Mouse (Mus musculus) limb, embryonic 14.5 days (tissue): ENCODE data around the gene Dcaf15. TPM values are rescaled to one million over a fixed set of nuclear protein-coding genes. Genes with fewer than 3 reads are reported as not detected.

Experiments
- ATAC-seq: fragments of 200-750 bp; cut with Nextera tagmentation; 2 replicates; pipeline ENCODE4 v1.8.0; 2017; ENCODE audit warnings: low read depth, moderate number of reproducible peaks, moderate TSS enrichment; ENCODE audit not compliant: low FRiP score
- DNase-seq: peaks from one replicate; pipeline ENCODE4 v3.0.0-alpha.2; 2015; ENCODE audit warnings: low spot score
- H3K27ac ChIP-seq: fragments of 300-500 bp; sonication (generic); replicated peaks from 2 replicates; pipeline ENCODE4 v1.5.1; 2014; ENCODE audit warnings: low read depth, mild to moderate bottlenecking, low read length, moderate library complexity, mixed read lengths
- H3K27me3 ChIP-seq: fragments of 300-500 bp; sonication (generic); 2 replicates; pipeline ENCODE4 v1.6.1; 2014; ENCODE audit warnings: low read length, mixed read lengths; ENCODE audit not compliant: control insufficient read depth, insufficient read depth
- H3K36me3 ChIP-seq: fragments of 300-500 bp; sonication (generic); 2 replicates; pipeline ENCODE4 v1.6.1; 2014; ENCODE audit warnings: mild to moderate bottlenecking, low read length, moderate library complexity, mixed read lengths; ENCODE audit not compliant: control insufficient read depth, insufficient read depth
- H3K4me1 ChIP-seq: fragments of 300-500 bp; sonication (generic); 2 replicates; pipeline ENCODE4 v1.6.1; 2014; ENCODE audit warnings: antibody characterized with exemption, low read length, mixed read lengths; ENCODE audit not compliant: control insufficient read depth, insufficient read depth
- H3K4me2 ChIP-seq: fragments of 300-500 bp; sonication (generic); replicated peaks from 2 replicates; pipeline ENCODE4 v1.6.1; 2014; ENCODE audit warnings: low read depth, mild to moderate bottlenecking, low read length, moderate library complexity; ENCODE audit not compliant: severe bottlenecking
- H3K4me3 ChIP-seq: fragments of 300-500 bp; sonication (generic); replicated peaks from 2 replicates; pipeline ENCODE4 v1.5.1; 2014; ENCODE audit warnings: low read length
- H3K9ac ChIP-seq: fragments of 300-500 bp; sonication (generic); 2 replicates; pipeline ENCODE4 v1.6.1; 2014; ENCODE audit warnings: mild to moderate bottlenecking, low read depth, low read length, moderate library complexity; ENCODE audit not compliant: severe bottlenecking
- H3K9me3 ChIP-seq: fragments of 300-500 bp; sonication (generic); 2 replicates; pipeline ENCODE4 v1.6.1; 2016; ENCODE audit warnings: low read length; ENCODE audit not compliant: control insufficient read depth
- POLR2A ChIP-seq: fragments of 200-500 bp; IDR thresholded peaks from 2 replicates; pipeline ENCODE4 v1.8.0; 2012; ENCODE audit warnings: inconsistent platforms, mild to moderate bottlenecking, moderate library complexity, borderline replicate concordance; ENCODE audit not compliant: insufficient read depth, insufficient read length; ENCODE audit errors: extremely low read depth
- WGBS: fragments of 180-500 bp; shearing (Covaris S2); extraction: QIAGEN DNeasy Blood & Tissue Kit; methylation state at CpG from one replicate; pipeline ENCODE4 v1.1.7; 2014; 5-methylcytosine and 5-hydroxymethylcytosine counted together
- microRNA counts: library from miRNA; unstranded; fragments of <30 nt; microRNA quantifications from one replicate; lab custom pipeline; 2016
- microRNA-seq: library from miRNA; unstranded; fragments of <30 nt; microRNA quantifications from one replicate; pipeline ENCODE4, GENCODE M21; 2016
- polyA plus RNA-seq, 2 experiments: library from polyadenylated mRNA; depleted of rRNA in 1 of 2; stranded (reverse) in 1 of 2; unstranded in 1 of 2; fragments of >200 nt; fragmentation: Nextera tagmentation in 1 of 2; extraction: Ambion mirVana in 1 of 2; gene quantifications; 2 replicates each; pipeline versions ENCODE4 v1.2.1 to v1.2.3; 2012 to 2014

Dcaf15 gene
- polyA plus RNA-seq, 2 experiments, result 8.7 to 79.5 TPM

DNA sequence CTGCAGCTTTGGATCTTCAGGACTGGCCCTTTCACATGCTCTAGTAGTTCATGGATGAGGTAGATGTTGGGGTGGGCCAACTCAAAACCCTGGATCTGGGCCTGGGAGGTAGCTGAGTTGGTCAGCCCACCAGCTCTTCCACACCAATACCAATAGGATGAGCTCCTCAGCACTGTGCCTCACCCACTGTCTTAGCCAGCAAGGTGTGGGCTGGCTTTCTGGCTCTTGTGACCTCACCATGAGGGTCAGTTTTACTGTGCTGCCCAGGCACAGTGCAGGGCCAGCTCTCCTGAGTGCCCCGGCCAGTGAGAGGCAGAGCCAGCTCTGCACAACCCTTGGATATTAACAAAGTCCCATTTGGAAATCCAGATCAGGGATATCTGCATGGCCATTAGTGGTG is 46.7 kb downstream of the Dcaf15 start:
- ATAC-seq, result no peak
- WGBS, result 87% methylated on average over 1 of the region's 1 CpGs

DNA sequence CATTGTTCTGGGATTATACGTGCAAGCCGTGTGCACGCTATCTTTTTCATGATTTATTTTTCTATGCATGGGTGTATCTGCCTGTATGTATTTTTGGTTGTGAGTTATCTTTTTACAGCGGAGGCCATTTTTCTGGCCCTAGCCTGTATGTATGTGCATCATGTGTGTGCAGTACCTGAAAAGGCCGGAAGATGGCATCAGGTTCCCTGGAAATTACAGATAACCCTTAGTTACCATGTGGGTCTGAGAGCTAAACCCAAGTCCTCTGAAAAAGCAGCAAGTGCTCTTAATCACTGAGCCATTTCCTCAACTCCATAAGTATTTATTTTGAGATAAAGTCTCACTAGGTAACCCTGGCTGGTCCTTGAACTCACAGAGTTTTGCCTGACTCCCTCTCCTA is 51.3 kb downstream of the Dcaf15 start:
- WGBS, result 92% methylated on average over 5 of the region's 5 CpGs
- Histone ChIP-seq H3K9me3 (no peaks in the 10 kb centered on the region), H3K27me3 (no peaks in the 10 kb centered on the region), H3K4me1 (no peaks in the 10 kb centered on the region; the same call in 1 of the 2 replicates), H3K27ac (no peak overlapping the region), H3K4me3 (no peak overlapping the region), H3K36me3 (no peaks in the 10 kb centered on the region), H3K4me2 (no peak overlapping the region), H3K9ac (no peak overlapping the region)
- TF ChIP-seq POLR2A, result no peak
- ATAC-seq (no peak), DNase-seq (no peak)

More for the DNA sequence above, 46.7 kb downstream of the Dcaf15 start:
- Histone ChIP-seq H3K4me3 (no peak overlapping the region), H3K27ac (no peak overlapping the region), H3K9ac (no peak overlapping the region), H3K9me3 (no peaks in the 10 kb centered on the region), H3K27me3 (no peaks in the 10 kb centered on the region), H3K4me1 (no peaks in the 10 kb centered on the region), H3K36me3 (no peaks in the 10 kb centered on the region), H3K4me2 (no peak overlapping the region)
- no peak for TF ChIP-seq POLR2A
- DNase-seq, result no peak

DNA sequence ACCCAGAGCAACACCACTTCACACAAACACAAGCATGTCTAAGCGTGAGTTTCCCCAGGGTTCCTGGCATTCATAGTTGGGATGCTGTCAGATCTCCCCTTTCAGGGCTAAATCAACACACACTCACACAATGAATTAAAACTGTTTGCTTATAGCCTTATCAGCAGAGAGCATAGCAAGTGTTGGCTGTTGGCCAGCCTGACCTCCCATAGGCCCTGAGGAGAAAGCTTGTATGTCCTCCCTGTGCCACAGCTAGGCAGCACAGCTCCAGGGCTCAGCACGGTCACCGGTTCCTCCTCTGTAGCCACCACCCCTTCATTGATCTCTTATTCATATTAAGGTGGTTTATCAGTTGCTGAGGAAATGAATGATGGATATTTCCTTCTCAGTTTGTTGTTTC is 51.8 kb downstream of the Dcaf15 start:
- Histone ChIP-seq H3K9ac (no peak overlapping the region), H3K4me1 (no peaks in the 10 kb centered on the region; the same call in 1 of the 2 replicates), H3K36me3 (no peaks in the 10 kb centered on the region), H3K9me3 (no peaks in the 10 kb centered on the region), H3K27me3 (no peaks in the 10 kb centered on the region), H3K4me2 (no peak overlapping the region), H3K27ac (no peak overlapping the region), H3K4me3 (no peak overlapping the region)
- ATAC-seq (no peak), DNase-seq (no peak)
- 87% methylated on average over 3 of the region's 3 CpGs for WGBS
- no peak for TF ChIP-seq POLR2A

DNA sequence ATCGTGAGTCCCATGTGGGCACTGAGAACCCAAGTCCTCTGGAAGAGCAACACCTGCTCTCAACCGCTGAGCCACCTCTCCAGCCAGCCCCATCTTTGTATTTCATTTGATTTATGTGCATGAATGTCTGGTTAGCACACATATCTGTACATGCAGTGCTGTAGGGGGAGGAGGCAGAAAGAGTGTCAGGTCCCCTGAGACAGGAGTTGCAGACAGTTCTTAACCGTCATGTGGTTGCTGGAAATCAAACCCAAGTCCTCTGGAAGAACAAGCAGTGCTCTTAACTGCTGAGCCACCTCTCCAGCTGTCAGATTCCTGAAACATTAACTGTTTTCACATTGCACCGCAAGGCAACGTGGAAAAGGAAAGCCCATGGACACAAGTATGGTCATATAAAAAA is 56.4 kb downstream of the Dcaf15 start:
- Histone ChIP-seq H3K36me3 (no peaks in the 10 kb centered on the region), H3K9ac (no peak overlapping the region), H3K9me3 (no peaks in the 10 kb centered on the region), H3K27me3 (peaks cover 23% of the 10 kb centered on the region), H3K4me3 (no peak overlapping the region), H3K27ac (no peak overlapping the region), H3K4me2 (no peak overlapping the region), H3K4me1 (no peaks in the 10 kb centered on the region; the same call in 1 of the 2 replicates)
- 43% methylated on average over 5 of the region's 5 CpGs for WGBS
- DNase-seq (no peak), ATAC-seq (no peak; the same call in 1 of the 2 replicates)
- no peak for TF ChIP-seq POLR2A

MicroRNAs encoded within 50 kb of the gene (microRNA counts, 519-probe panel; counts per million panel counts)
- 2,538 counts per million, percentile 43 among the panel's probes with 10 or more counts for microRNA mmu-miR-709 (lab: Ali Mortazavi, UCI)

Small RNAs within 50 kb of the gene (microRNA-seq; reads per million reads assigned to microRNA genes)
- not detected for gene Mir709

Other genes with a start within 250 kb of the Dcaf15 start
- 123 and 177 TPM in 2 replicates for gene Adgrl1, start 204.7 kb downstream of the Dcaf15 start, polyA plus RNA-seq (2012; rRNA removed)
- gene Adgrl1, start 204.7 kb downstream of the Dcaf15 start, polyA plus RNA-seq (2014; fragmentation: Nextera tagmentation; extraction: Ambion mirVana), result 38.5 and 45.3 TPM in 2 replicates
- gene Gm10644, start 149.6 kb downstream of the Dcaf15 start, polyA plus RNA-seq (2012; rRNA removed), result 0.63 and 0.69 TPM in 2 replicates
- gene Gm10644, start 149.6 kb downstream of the Dcaf15 start, polyA plus RNA-seq (2014; fragmentation: Nextera tagmentation; extraction: Ambion mirVana), result 0.48 and 0.53 TPM in 2 replicates
- 70.4 and 76.2 TPM in 2 replicates for gene Asf1b, start 149.3 kb downstream of the Dcaf15 start, polyA plus RNA-seq (2012; rRNA removed)
- 56.0 and 61.2 TPM in 2 replicates for gene Asf1b, start 149.3 kb downstream of the Dcaf15 start, polyA plus RNA-seq (2014; fragmentation: Nextera tagmentation; extraction: Ambion mirVana)
- gene Prkaca, start 131.8 kb downstream of the Dcaf15 start, polyA plus RNA-seq (2012; rRNA removed), result 132 and 141 TPM in 2 replicates
- gene Prkaca, start 131.8 kb downstream of the Dcaf15 start, polyA plus RNA-seq (2014; fragmentation: Nextera tagmentation; extraction: Ambion mirVana), result 151 and 158 TPM in 2 replicates
- 99.8 and 111 TPM in 2 replicates for gene Samd1, start 107.1 kb downstream of the Dcaf15 start, polyA plus RNA-seq (2012; rRNA removed)
- 17.2 and 17.4 TPM in 2 replicates for gene Samd1, start 107.1 kb downstream of the Dcaf15 start, polyA plus RNA-seq (2014; fragmentation: Nextera tagmentation; extraction: Ambion mirVana)
- gene 1700067K01Rik, start 103.3 kb downstream of the Dcaf15 start, polyA plus RNA-seq (2012; rRNA removed), result 0.72 and 0.73 TPM in 2 replicates
- gene 1700067K01Rik, start 103.3 kb downstream of the Dcaf15 start, polyA plus RNA-seq (2014; fragmentation: Nextera tagmentation; extraction: Ambion mirVana), result 1.6 and 2.3 TPM in 2 replicates
- 0.35 and 1.1 TPM in 2 replicates for gene 2210011C24Rik, start 92.6 kb downstream of the Dcaf15 start, polyA plus RNA-seq (2012; rRNA removed)
- 0.44 and 2.0 TPM in 2 replicates for gene 2210011C24Rik, start 92.6 kb downstream of the Dcaf15 start, polyA plus RNA-seq (2014; fragmentation: Nextera tagmentation; extraction: Ambion mirVana)
- 4.5 and 8.6 TPM in 2 replicates for gene Palm3, start 83.3 kb downstream of the Dcaf15 start, polyA plus RNA-seq (2012; rRNA removed)
- gene Palm3, start 83.3 kb downstream of the Dcaf15 start, polyA plus RNA-seq (2014; fragmentation: Nextera tagmentation; extraction: Ambion mirVana), result 3.0 and 4.6 TPM in 2 replicates
- 2.1 and 2.3 TPM in 2 replicates for gene Il27ra, start 62.2 kb downstream of the Dcaf15 start, polyA plus RNA-seq (2012; rRNA removed)
- gene Il27ra, start 62.2 kb downstream of the Dcaf15 start, polyA plus RNA-seq (2014; fragmentation: Nextera tagmentation; extraction: Ambion mirVana), result 0.78 and 0.79 TPM in 2 replicates
- gene Rln3, start 59.8 kb downstream of the Dcaf15 start, polyA plus RNA-seq (2012; rRNA removed), result not detected in 2 replicates
- gene Rln3, start 59.8 kb downstream of the Dcaf15 start, polyA plus RNA-seq (2014; fragmentation: Nextera tagmentation; extraction: Ambion mirVana), result not detected in 2 replicates
- 2.2 and 2.6 TPM in 2 replicates for gene Gm10643, start 39.6 kb downstream of the Dcaf15 start, polyA plus RNA-seq (2012; rRNA removed)
- 2.0 and 2.1 TPM in 2 replicates for gene Gm10643, start 39.6 kb downstream of the Dcaf15 start, polyA plus RNA-seq (2014; fragmentation: Nextera tagmentation; extraction: Ambion mirVana)
- gene Rfx1, start 37.9 kb downstream of the Dcaf15 start, polyA plus RNA-seq (2012; rRNA removed), result 30.4 and 39.4 TPM in 2 replicates
- gene Rfx1, start 37.9 kb downstream of the Dcaf15 start, polyA plus RNA-seq (2014; fragmentation: Nextera tagmentation; extraction: Ambion mirVana), result 9.8 and 12.8 TPM in 2 replicates
- gene Podnl1, start 21.2 kb upstream of the Dcaf15 start, polyA plus RNA-seq (2012; rRNA removed), result 4.9 and 6.7 TPM in 2 replicates
- gene Podnl1, start 21.2 kb upstream of the Dcaf15 start, polyA plus RNA-seq (2014; fragmentation: Nextera tagmentation; extraction: Ambion mirVana), result 1.3 and 1.5 TPM in 2 replicates
- gene Cc2d1a, start 43.2 kb upstream of the Dcaf15 start, polyA plus RNA-seq (2012; rRNA removed), result 30.9 and 34.3 TPM in 2 replicates
- gene Cc2d1a, start 43.2 kb upstream of the Dcaf15 start, polyA plus RNA-seq (2014; fragmentation: Nextera tagmentation; extraction: Ambion mirVana), result 21.6 and 22.9 TPM in 2 replicates
- gene 4930432K21Rik, start 43.3 kb upstream of the Dcaf15 start, polyA plus RNA-seq (2012; rRNA removed), result 1.7 TPM in 2 replicates
- gene 4930432K21Rik, start 43.3 kb upstream of the Dcaf15 start, polyA plus RNA-seq (2014; fragmentation: Nextera tagmentation; extraction: Ambion mirVana), result 0.44 and 0.72 TPM in 2 replicates
- gene Nanos3, start 80.4 kb upstream of the Dcaf15 start, polyA plus RNA-seq (2012; rRNA removed), result 3.0 and 4.8 TPM in 2 replicates
- 5.4 and 5.8 TPM in 2 replicates for gene Nanos3, start 80.4 kb upstream of the Dcaf15 start, polyA plus RNA-seq (2014; fragmentation: Nextera tagmentation; extraction: Ambion mirVana)
- gene Zswim4, start 132.3 kb upstream of the Dcaf15 start, polyA plus RNA-seq (2012; rRNA removed), result 23.8 and 35.1 TPM in 2 replicates
- 13.9 and 17.1 TPM in 2 replicates for gene Zswim4, start 132.3 kb upstream of the Dcaf15 start, polyA plus RNA-seq (2014; fragmentation: Nextera tagmentation; extraction: Ambion mirVana)
- gene D8Ertd738e, start 145.0 kb upstream of the Dcaf15 start, polyA plus RNA-seq (2012; rRNA removed), result 173 and 221 TPM in 2 replicates
- gene D8Ertd738e, start 145.0 kb upstream of the Dcaf15 start, polyA plus RNA-seq (2014; fragmentation: Nextera tagmentation; extraction: Ambion mirVana), result 374 and 380 TPM in 2 replicates
- gene Mri1, start 152.6 kb upstream of the Dcaf15 start, polyA plus RNA-seq (2012; rRNA removed), result 49.3 and 107 TPM in 2 replicates
- 58.1 and 60.4 TPM in 2 replicates for gene Mri1, start 152.6 kb upstream of the Dcaf15 start, polyA plus RNA-seq (2014; fragmentation: Nextera tagmentation; extraction: Ambion mirVana)
- gene Ccdc130, start 165.6 kb upstream of the Dcaf15 start, polyA plus RNA-seq (2012; rRNA removed), result 38.0 and 39.5 TPM in 2 replicates
- gene Ccdc130, start 165.6 kb upstream of the Dcaf15 start, polyA plus RNA-seq (2014; fragmentation: Nextera tagmentation; extraction: Ambion mirVana), result 16.5 and 19.1 TPM in 2 replicates